Mouse (Mus musculus): ENCODE results near the gene Pigp. TPM values are rescaled to one million over a fixed set of nuclear protein-coding genes. Genes with fewer than 3 reads are reported as not detected.

The Pigp gene
- 358 TPM for polyA plus RNA-seq (2014; fragmentation: Illumina TruSeq; extraction: RNeasy Lipid Tissue Mini Kit (QIAGEN cat#74804); ENCODE audit: low replicate concordance)

DNA sequence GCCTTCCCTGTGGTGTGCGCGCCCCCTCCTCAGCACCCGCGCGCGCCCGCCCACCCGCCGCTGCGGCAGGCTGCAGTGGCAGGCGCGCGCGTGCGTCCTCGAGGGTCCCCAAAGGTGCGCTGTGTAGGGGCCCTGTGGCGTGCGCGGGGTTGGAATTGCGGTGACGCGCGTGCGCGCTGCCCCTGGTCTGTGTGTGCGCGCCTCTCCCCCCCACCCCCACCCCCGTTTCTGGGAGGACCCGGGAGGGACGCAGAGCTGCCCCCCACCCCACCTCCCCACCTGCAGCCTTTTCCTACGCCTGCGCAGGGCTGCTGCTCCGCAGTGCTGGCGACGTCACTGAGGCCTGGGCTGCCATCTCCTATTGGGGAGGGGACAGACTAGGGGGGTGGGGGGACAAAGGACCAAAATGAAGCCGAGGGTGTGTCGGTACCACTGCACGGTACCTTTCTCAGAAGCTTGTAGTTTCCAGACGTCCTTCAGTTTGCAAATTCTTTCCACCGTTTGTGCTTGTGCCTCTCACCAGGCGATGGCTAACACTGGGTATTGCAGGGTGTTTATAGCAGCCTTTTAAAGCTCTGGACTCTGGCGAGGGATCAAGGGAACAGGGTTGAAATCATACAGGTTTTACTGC lies at the start of gene Pigp:
TSS of gene Pigp (minus strand) at position 542 of the 631 bp plus-strand sequence.

GRCm38 (mm10) chr16:94370173-94370914 lies 1.3 kb downstream of the Pigp start, which contains the start of gene Ttc3:
Gene Ttc3 (plus strand): TSS chr16:94370618.

GRCm38 (mm10) chr16:94327781-94328711 lies 43.6 kb downstream of the Pigp start, which contains the start of gene Ripply3:
Gene Ripply3 (plus strand): TSS chr16:94328420.

GRCm38 (mm10) chr16:94313229-94314030 lies 58.2 kb downstream of the Pigp start, which contains the start of gene Hlcs:
Gene Hlcs (minus strand): TSS chr16:94313571.

Other genes starting within 250 kb of the Pigp start
- 3.5 TPM for gene Hlcs, start 58.3 kb downstream of the Pigp start, polyA plus RNA-seq (2014; fragmentation: Illumina TruSeq; extraction: RNeasy Lipid Tissue Mini Kit (QIAGEN cat#74804); ENCODE audit: low replicate concordance)
- 2.4 TPM for gene Ripply3, start 43.4 kb downstream of the Pigp start, polyA plus RNA-seq (2014; fragmentation: Illumina TruSeq; extraction: RNeasy Lipid Tissue Mini Kit (QIAGEN cat#74804); ENCODE audit: low replicate concordance)
- 75.2 TPM for gene Ttc3, start 1.2 kb downstream of the Pigp start, polyA plus RNA-seq (2014; fragmentation: Illumina TruSeq; extraction: RNeasy Lipid Tissue Mini Kit (QIAGEN cat#74804); ENCODE audit: low replicate concordance)
- 10.6 TPM for gene Vps26c, start 155.0 kb upstream of the Pigp start, polyA plus RNA-seq (2014; fragmentation: Illumina TruSeq; extraction: RNeasy Lipid Tissue Mini Kit (QIAGEN cat#74804); ENCODE audit: low replicate concordance)
- gene Dyrk1a, start 198.2 kb upstream of the Pigp start, polyA plus RNA-seq (2014; fragmentation: Illumina TruSeq; extraction: RNeasy Lipid Tissue Mini Kit (QIAGEN cat#74804); ENCODE audit: low replicate concordance), result 43.5 TPM

All from small intestine, adult 10 weeks (tissue).